Mouse (Mus musculus): ENCODE measurements at regions not wholly inside any gene's neighbourhood (a gene's known extent, or its start where the extent isn't known, plus 50 kb on each side); places are given as distances from the start of the nearest gene placed in this dataset.

DNA sequence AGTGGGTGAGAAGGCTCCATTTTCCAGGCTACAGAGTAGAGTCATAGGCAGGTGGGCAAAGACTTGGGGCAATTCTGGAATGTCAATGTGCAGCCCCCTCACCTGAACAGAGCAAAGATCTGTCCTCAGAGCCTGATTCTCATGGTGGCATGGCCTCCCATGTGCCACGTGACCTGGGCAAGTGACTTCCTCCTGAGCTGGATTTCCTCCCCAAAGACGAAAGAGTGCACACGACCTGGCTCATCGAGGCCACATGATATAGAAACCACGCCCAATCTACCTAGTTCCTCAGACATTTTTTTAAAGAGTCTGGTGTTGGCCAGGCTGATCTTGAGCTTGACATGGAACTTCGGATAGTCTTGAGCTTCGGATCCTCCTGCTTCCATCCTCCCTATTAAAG, 139.5 kb upstream of the Tle3 start:
- no peak overlapping the region for H3K27ac ChIP-seq
- no peaks in the 10 kb centered on the region for H3K79me2 ChIP-seq (ENCODE audit: inconsistent target)
- H3K4me3 ChIP-seq (ENCODE audit: inconsistent target) = no peak overlapping the region
- 60% methylated on average over 7 of the region's 7 CpGs for WGBS (ENCODE audit: missing documents)
- no peaks in the 10 kb centered on the region for H3K36me3 ChIP-seq (ENCODE audit: inconsistent target)

DNA sequence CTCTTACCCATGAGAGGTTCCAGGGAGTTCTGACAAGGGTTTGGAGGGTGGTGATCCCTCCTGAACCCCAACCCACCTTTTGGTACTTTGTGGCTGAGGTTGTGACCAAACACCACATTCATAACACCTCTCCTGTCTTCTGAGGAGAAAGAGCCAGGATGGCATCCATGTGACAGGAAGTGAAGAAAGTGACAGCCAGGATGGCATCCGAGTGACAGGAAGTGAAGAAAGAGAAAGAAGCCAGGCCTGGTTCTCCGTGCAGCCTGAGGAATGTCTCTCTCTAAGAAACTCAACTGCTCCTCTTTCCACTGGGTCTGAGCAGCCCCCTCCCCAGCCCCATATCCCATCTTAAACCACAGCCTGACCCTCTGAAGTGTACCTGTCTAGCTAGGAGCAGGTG, 138.9 kb upstream of the Tle3 start:
- Histone ChIP-seq H3K27ac (no peak overlapping the region), H3K4me3 (ENCODE audit: inconsistent target) (no peak overlapping the region), H3K79me2 (ENCODE audit: inconsistent target) (no peaks in the 10 kb centered on the region), H3K36me3 (ENCODE audit: inconsistent target) (no peaks in the 10 kb centered on the region)
- WGBS (ENCODE audit: missing documents) = 55% methylated on average over 2 of the region's 2 CpGs

DNA sequence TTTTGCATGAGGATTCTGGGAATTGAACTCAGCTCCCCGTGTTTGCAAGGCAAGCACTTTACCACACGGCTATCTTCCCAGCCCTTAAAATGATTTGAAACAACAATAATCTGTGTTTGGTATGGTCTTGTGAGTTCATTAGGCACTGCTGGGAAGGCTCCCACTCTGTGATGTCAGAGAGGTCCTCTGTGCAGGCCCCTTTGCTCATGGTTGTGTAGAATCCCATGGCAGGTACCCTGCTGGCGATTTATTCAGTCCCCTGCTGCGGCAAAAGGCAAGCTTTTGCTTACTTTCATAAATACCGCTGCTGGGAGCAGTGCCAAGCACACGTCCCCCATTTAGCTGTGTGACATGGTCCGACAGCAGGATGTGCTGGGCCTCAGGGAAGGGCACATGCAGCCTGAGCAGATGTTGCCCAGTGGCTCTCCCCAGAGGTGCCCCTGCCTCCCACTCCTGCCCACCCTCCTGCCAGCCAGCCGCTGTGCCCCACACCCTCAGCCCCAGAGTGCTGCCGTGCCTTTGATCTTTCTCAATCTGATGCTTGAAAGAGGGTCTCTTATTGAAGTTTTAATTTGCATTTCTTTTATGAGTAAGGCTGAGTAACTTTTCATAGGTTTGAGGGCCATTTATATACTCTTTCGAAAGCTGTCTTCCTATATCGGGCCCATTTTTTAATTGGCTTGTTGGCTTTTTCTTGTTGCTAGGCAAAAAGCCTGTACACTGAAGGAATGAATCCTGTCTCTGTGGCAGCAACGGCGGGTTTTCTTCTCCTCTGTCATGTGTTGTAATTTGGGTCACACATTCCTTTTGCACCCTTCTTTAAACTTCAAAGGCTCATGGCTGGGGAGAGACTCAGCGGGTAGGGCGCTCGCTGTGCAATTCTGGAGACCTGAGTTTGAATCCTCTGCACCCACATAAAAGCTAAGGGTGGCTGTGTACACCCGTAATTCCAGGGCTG, 136.2 kb upstream of the Tle3 start:
- Histone ChIP-seq H3K27ac (no peak overlapping the region), H3K4me3 (ENCODE audit: inconsistent target) (no peak overlapping the region), H3K79me2 (ENCODE audit: inconsistent target) (no peaks in the 10 kb centered on the region), H3K36me3 (ENCODE audit: inconsistent target) (no peaks in the 10 kb centered on the region)
- WGBS (ENCODE audit: missing documents) = 59% methylated on average over 15 of the region's 17 CpGs

DNA sequence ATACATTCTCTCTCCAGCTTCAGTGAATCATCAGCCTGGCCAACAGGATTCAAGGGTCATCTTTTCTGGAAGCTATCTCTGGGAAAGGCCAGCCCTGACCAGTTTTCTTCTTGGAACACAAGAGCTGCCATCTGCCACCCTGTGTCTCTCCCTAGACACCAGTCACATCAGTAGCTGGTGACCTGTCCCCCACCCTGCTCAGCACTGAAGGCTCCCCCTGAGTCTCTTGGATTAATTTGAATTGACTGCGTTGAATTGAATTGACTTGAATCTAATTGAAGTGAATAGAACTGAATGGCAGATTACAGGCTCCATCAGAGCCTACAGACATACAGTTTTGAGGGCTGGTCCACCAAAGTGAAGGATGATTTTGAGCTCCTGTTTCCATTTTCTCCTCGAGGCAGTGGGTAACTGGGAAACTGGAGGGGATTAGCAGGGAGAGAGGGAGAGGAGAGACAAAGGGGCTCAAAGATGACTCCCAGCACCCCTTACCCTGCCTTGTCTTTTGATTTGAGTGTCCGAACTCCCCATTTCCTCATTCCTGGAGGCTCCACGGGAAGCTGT, 133.4 kb upstream of the Tle3 start:
- Histone ChIP-seq H3K36me3 (ENCODE audit: inconsistent target) (no peaks in the 10 kb centered on the region), H3K27ac (no peak overlapping the region), H3K79me2 (ENCODE audit: inconsistent target) (no peaks in the 10 kb centered on the region), H3K4me3 (ENCODE audit: inconsistent target) (no peak overlapping the region)
- 82% methylated on average over 4 of the region's 4 CpGs for WGBS (ENCODE audit: missing documents)

DNA sequence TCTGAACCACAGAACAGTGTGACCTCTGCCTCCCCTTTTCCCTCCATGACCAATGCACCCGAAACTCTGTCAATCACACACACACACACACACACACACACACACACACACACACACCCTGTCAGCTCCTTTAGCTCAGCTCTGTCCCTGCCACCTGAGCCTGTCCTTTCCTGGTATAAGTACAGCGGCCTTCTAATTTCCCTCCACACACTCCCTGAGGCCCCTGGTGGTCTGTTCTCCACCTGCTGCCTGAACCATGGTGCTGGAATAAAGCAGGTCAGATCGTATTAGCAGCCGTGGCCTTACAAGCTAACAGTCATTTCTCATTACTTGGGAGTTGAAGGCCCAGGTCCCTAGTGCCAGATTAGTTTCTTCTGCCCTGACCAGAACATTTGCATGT, 132.8 kb upstream of the Tle3 start:
- Histone ChIP-seq H3K36me3 (ENCODE audit: inconsistent target) (no peaks in the 10 kb centered on the region), H3K27ac (no peak overlapping the region), H3K79me2 (ENCODE audit: inconsistent target) (no peaks in the 10 kb centered on the region), H3K4me3 (ENCODE audit: inconsistent target) (no peak overlapping the region)
- 90% methylated on average over 4 of the region's 4 CpGs for WGBS (ENCODE audit: missing documents)

DNA sequence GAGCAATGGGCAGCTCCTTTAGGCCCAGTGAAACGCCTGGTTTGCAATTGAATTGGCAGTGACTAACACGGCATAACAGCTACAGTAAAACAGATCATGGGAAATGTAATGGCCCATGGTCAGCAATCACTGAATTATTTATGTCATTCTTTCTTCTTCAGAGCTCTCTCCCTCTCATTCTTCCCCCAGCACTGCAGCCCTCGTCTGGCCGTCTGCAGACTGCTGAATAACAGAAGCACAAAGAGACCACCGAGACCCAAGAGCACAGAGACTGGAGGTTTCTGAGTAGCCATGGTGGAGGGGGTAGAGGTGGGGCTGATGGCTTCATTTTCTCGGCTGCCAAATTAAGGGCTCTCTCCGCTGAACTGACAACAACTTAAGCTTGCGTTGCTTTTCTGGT, 130.7 kb upstream of the Tle3 start:
- Histone ChIP-seq H3K4me3 (ENCODE audit: inconsistent target) (no peak overlapping the region), H3K36me3 (ENCODE audit: inconsistent target) (no peaks in the 10 kb centered on the region), H3K79me2 (ENCODE audit: inconsistent target) (no peaks in the 10 kb centered on the region), H3K27ac (peak overlapping the region; percentile 48)
- WGBS (ENCODE audit: missing documents) = 87% methylated on average over 8 of the region's 8 CpGs

DNA sequence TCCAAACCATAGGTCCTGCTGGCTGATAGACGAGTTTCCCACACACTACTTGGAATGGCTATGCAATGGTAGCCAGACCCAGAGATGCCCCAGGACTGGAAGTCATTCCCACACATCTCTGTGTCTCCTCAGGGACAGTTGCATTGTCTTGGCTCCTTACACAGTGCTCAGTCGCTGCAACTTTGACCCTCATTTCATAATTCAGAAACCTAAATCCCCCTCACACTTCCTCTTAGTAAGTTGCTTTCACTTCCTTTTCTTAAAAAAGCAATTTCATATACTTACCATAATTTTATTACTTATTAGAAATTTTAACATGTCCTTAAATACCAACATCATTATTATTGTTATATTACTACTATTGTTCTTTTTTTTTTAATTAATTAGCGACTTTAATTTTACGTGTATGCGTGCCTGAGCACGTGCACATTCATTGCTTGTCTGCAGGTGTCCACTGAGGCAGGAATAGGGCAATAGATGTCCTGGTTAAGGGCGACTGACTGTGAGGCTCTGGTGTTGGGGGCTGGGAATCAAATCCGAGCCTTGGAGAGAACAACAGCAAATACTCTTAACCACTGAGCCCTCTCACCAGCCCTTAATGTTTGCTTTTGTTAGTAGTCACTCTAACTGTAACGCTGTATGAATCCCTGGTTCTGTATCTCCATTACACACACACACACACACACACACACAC, 129.9 kb upstream of the Tle3 start:
- H3K27ac ChIP-seq = peak overlapping the region; percentile 48
- 19% methylated on average over 9 of the region's 9 CpGs for WGBS (ENCODE audit: missing documents)
- no peak overlapping the region for H3K4me3 ChIP-seq (ENCODE audit: inconsistent target)
- no peaks in the 10 kb centered on the region for H3K79me2 ChIP-seq (ENCODE audit: inconsistent target)
- H3K36me3 ChIP-seq (ENCODE audit: inconsistent target) = no peaks in the 10 kb centered on the region

DNA sequence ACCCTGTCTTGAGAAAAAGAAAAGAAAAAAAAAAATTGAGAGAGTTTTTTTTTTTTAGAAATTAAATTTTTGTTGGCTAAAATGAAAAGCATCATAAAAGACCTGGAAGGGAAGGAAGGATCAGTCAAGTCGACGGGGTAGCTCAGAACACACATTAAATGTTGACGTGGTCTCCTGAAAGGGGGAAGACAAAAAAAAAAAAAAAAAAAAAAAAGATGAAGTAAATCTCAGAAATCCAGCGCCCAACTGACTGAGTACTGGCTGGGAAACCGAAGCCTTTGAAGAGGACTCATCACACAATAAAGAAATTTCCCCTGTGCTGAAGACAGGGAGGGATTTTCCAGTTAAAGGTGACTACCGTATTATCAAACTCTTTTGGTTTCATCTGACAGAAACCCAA, 128.9 kb upstream of the Tle3 start:
- H3K36me3 ChIP-seq (ENCODE audit: inconsistent target) = no peaks in the 10 kb centered on the region
- H3K79me2 ChIP-seq (ENCODE audit: inconsistent target) = no peaks in the 10 kb centered on the region
- no peak overlapping the region for H3K27ac ChIP-seq
- WGBS (ENCODE audit: missing documents) = 71% methylated on average over 5 of the region's 6 CpGs
- no peak overlapping the region for H3K4me3 ChIP-seq (ENCODE audit: inconsistent target)

DNA sequence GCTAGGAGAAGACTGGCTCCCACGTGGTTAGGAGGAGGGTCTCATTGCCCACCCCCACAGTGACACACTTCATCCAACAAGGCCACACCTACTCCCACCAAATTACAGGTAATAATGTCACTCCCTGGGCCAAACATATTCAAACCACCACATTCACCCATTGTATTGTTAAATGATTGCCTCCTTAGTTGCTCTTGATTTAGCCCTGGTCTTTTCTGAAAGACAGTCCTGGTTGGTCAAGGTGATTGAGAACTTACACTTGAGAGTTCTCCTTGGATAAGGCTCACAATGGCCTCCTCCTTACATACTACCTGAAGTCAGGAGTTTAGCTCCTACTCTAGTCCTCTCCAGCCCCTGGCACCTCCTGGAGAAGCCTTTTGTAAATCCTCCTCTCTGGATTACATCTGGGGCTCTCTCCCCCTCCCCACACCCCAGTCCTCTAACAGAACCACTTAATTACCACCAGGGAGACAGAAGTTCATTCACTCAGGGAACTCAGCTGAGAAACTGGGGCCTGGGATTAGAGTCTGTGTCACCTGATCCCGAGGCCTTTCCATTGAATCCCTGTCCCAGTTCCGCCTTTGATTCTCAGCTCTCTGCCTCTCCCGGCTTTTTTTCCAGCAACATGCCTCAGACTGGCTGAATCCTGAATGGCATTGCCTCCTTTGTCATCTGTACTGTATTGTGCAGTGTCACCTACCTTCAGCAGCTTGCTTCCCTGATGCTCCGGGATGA, 122.3 kb upstream of the Tle3 start:
- H3K79me2 ChIP-seq (ENCODE audit: inconsistent target) = no peaks in the 10 kb centered on the region
- no peaks in the 10 kb centered on the region for H3K36me3 ChIP-seq (ENCODE audit: inconsistent target)
- WGBS (ENCODE audit: missing documents) = 95% methylated on average over 5 of the region's 5 CpGs
- no peak overlapping the region for H3K4me3 ChIP-seq (ENCODE audit: inconsistent target)
- H3K27ac ChIP-seq = no peak overlapping the region

DNA sequence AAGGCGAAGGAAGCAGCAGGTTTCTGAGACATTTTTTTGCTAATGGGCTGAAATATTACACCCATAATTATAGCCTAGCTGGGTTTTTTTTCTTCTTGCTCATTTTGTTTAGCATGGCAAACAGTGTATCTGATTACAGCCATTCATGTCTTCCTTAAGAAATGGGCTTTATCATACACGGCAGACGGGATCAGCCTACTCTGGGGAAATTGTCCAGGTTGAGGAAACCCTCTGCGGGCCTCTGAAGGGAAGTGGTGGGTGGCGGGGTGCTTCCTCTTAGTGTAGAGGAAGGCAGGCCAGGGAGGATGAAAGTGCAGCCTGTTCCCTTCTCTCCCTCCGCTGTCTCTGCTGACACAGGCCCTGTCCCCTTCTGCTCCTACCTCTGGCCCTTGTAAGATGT, 120.6 kb upstream of the Tle3 start:
- Histone ChIP-seq H3K79me2 (ENCODE audit: inconsistent target) (no peaks in the 10 kb centered on the region), H3K36me3 (ENCODE audit: inconsistent target) (no peaks in the 10 kb centered on the region), H3K4me3 (ENCODE audit: inconsistent target) (no peak overlapping the region), H3K27ac (peak overlapping the region; percentile 45)
- WGBS (ENCODE audit: missing documents) = 4% methylated on average over 6 of the region's 6 CpGs

DNA sequence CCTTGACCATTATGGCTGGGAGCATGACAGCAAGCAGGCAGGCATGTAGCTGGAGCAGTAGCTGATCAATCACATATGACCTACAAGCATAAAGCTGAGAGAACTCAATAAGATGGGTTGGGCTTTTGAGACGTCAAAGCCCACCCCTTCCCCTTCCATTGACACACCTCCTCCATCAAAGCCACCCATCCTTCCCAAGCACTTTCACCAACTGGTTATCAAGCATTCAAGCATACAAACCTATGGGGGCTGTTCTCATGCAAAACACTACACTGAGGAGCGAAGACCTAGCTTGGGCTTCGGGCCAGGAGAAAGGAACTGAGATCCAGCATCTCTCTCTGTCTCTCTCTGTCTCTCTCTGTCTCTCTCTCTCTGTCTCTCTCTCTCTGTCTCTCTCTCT, 118.4 kb upstream of the Tle3 start:
- no peak overlapping the region for H3K27ac ChIP-seq
- H3K36me3 ChIP-seq (ENCODE audit: inconsistent target) = no peaks in the 10 kb centered on the region
- no peaks in the 10 kb centered on the region for H3K79me2 ChIP-seq (ENCODE audit: inconsistent target)
- no peak overlapping the region for H3K4me3 ChIP-seq (ENCODE audit: inconsistent target)
- 96% methylated on average over 3 of the region's 3 CpGs for WGBS (ENCODE audit: missing documents)

DNA sequence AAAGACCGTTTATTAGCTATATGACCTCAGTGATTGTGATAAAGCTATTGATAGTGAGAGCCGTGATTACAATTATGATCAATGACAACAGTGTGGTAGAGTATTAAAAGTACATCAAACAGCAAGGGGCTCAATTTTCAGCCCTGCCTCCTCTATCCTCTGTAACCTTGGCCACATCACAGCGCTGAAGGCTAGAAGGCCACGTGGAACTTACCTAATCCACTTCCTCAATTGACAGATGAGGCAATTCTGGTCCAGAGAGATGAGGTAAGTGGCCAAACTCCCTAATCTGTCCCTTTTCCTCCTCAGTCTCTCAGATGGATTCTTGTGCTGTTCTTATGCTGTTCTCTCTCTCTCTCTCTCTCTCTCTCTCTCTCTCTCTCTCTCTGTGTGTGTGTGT, 114.7 kb upstream of the Tle3 start:
- no peaks in the 10 kb centered on the region for H3K79me2 ChIP-seq (ENCODE audit: inconsistent target)
- H3K27ac ChIP-seq = no peak overlapping the region
- H3K36me3 ChIP-seq (ENCODE audit: inconsistent target) = no peaks in the 10 kb centered on the region
- 32% methylated on average over 4 of the region's 4 CpGs for WGBS (ENCODE audit: missing documents)
- no peak overlapping the region for H3K4me3 ChIP-seq (ENCODE audit: inconsistent target)

DNA sequence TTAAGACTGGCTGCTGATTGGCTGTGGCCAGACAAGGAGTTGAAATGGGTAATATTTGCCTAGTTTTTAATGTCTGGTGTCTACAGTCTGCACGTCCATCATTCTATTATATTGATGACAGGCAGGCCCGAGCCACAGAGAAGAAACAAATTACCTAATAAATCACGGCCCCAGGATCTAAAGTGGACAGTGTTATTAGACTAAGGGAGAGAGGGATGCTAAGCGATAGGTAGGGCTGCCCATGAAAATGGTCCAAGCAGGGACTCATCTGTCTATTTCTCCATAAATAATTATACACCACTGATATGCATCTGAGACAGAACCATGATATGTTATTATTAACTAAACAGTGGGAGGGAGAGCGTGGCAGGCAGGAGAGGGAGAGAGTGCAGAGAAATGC, 114.1 kb upstream of the Tle3 start:
- 96% methylated on average over 5 of the region's 5 CpGs for WGBS (ENCODE audit: missing documents)
- H3K4me3 ChIP-seq (ENCODE audit: inconsistent target) = no peak overlapping the region
- no peaks in the 10 kb centered on the region for H3K79me2 ChIP-seq (ENCODE audit: inconsistent target)
- no peak overlapping the region for H3K27ac ChIP-seq
- no peaks in the 10 kb centered on the region for H3K36me3 ChIP-seq (ENCODE audit: inconsistent target)

DNA sequence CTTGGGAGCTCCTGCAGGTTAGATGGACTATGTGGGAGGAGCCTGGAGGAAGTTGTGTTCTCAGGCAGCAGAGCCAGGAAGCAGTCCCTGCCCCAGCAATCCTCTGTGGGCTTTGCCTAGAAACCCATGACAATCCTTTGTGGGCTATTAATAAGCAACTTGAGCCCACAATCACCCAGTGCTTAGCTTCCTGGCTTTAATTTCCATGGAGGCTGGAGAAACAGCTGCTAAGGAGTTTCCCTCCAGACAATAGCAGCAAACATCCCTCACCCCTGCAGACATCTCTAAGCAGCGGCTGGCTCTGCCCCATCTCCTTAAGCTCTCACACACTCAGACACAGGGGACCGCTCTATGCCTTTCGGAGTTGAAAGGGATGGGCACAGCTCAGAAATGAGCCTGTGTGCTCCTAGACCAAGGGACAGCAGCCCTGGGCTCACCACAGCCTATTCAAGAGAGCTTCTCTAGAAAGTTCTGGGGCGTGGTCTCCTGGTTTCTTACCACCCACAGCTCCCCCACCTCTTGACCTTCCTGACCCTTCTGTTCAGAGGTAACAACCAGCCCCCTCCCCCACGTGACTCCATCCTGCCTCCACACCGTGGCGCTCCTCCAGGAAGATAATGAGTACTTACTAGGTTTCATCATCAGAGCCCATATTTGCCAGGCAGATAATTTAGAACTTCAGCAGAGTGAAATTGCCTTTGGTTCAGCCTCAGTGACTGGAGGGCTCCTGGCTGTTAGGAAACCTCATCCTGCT, 112.6 kb upstream of the Tle3 start:
- H3K27ac ChIP-seq = no peak overlapping the region
- no peaks in the 10 kb centered on the region for H3K79me2 ChIP-seq (ENCODE audit: inconsistent target)
- WGBS (ENCODE audit: missing documents) = 78% methylated on average over 7 of the region's 7 CpGs
- no peak overlapping the region for H3K4me3 ChIP-seq (ENCODE audit: inconsistent target)
- no peaks in the 10 kb centered on the region for H3K36me3 ChIP-seq (ENCODE audit: inconsistent target)
